Mouse (Mus musculus): ENCODE measurements around the gene Olfr1271. TPM values are rescaled to one million over a fixed set of nuclear protein-coding genes. Genes with fewer than 3 reads are reported as not detected.
"Not testable (repeated sequence)": the region's sequence is repeated elsewhere in the genome, so short reads cannot be mapped to it uniquely, and the experiment has no call there.

Gene Olfr1271
- 0.04 TPM in 1 of 2 replicates, not detected in the other for polyA plus RNA-seq (2015; fragmentation: Nextera tagmentation; extraction: Ambion mirVana)

DNA sequence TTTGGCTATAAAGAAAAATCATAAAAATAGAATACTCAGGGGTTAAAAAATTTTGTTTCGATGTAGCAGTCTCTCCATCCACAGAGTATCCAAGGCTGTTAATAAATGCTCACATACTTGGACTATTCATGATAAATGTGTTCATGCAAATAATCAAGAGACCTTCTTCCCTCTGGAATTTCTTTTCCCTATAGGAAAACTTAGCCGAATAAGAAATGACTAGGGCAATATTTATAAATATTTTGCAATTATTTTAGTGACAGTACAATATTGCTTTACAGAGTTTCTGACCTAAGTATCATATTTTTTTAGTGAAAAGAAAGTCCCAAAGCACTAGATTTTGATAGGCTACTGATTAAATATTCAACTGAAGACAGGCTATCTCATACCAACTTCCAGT lies at the start of gene Olfr1271:
Gene Olfr1271 (minus strand): TSS at position 101 of the 400 bp plus-strand sequence.
- H3K9ac ChIP-seq (ENCODE audit: low read length), result no peak within 1 kb of the TSS
- no peaks in the 10 kb centered on the region for H3K9me3 ChIP-seq (ENCODE audit: control insufficient read depth, low read length)
- H3K27ac ChIP-seq (replicated peaks), result no peak within 1 kb of the TSS
- TF ChIP-seq CTCF (IDR thresholded peaks at IDR 0.05; ENCODE audit: low read depth) (no peak), EP300 (optimal IDR thresholded peaks at IDR 0.05) (no peak)
- H3K4me3 ChIP-seq (ENCODE audit: low read depth, low read length), result no peak within 1 kb of the TSS
- H3K36me3 ChIP-seq (ENCODE audit: control insufficient read depth, insufficient read depth, low read length), result no peaks in the 10 kb centered on the region
- DNase-seq (ENCODE audit: low spot score), result no peak
- no peaks in the 10 kb centered on the region for H3K4me1 ChIP-seq (replicated peaks; ENCODE audit: control insufficient read depth, insufficient read depth)
- no peaks in the 10 kb centered on the region for H3K27me3 ChIP-seq (ENCODE audit: control insufficient read depth, insufficient read depth, low read length)
- ATAC-seq (ENCODE audit: low FRiP score, low TSS enrichment), result no peak
- H3K4me2 ChIP-seq (replicated peaks; ENCODE audit: low read depth), result no peak within 1 kb of the TSS
- 81% methylated on average over 2 of the region's 2 CpGs for WGBS

GRCm38 (mm10) chr2:90292741-90293140 lies 21.9 kb upstream of the Olfr1271 start, which contains the start of gene Olfr1272:
TSS of gene Olfr1272 (minus strand) at chr2:90292841.
- TF ChIP-seq EP300 (optimal IDR thresholded peaks at IDR 0.05), result no peak
- TF ChIP-seq CTCF (IDR thresholded peaks at IDR 0.05; ENCODE audit: low read depth), result no peak
- Histone ChIP-seq H3K9ac (ENCODE audit: low read length) (no peak within 1 kb of the TSS), H3K9me3 (ENCODE audit: control insufficient read depth, low read length) (no peaks in the 10 kb centered on the region), H3K4me3 (ENCODE audit: low read depth, low read length) (no peak within 1 kb of the TSS), H3K27ac (replicated peaks) (no peak within 1 kb of the TSS), H3K4me2 (replicated peaks; ENCODE audit: low read depth) (no peak within 1 kb of the TSS), H3K4me1 (replicated peaks; ENCODE audit: control insufficient read depth, insufficient read depth) (no peaks in the 10 kb centered on the region), H3K27me3 (ENCODE audit: control insufficient read depth, insufficient read depth, low read length) (no peaks in the 10 kb centered on the region), H3K36me3 (ENCODE audit: control insufficient read depth, insufficient read depth, low read length) (no peaks in the 10 kb centered on the region)
- DNase-seq (ENCODE audit: low spot score) (no peak), ATAC-seq (ENCODE audit: low FRiP score, low TSS enrichment) (no peak)
- 93% methylated on average over 6 of the region's 6 CpGs for WGBS

DNA sequence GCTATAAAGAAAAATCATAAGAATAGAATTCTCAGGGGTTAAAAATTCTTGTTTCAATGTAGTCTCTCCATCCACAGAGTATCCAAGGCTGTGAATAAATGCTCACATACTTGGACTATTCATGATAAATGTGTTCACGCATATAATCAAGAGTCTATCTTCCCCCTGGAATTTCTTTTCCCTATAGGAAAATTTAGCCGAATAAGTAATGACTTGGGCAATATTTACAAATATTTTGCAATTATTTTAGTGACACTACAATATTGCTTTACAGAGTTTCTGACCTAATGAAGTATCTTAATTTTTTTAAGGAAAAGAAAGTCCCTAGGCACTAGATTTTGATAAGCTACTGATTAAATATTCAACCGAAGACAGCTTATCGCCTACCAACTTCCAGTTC lies 13.3 kb downstream of the Olfr1271 start, which contains the start of gene Olfr142:
Gene Olfr142 (minus strand): TSS at position 101 of the 400 bp plus-strand sequence.
- WGBS, result 90% methylated on average over 4 of the region's 4 CpGs
- Histone ChIP-seq H3K27me3 (ENCODE audit: control insufficient read depth, insufficient read depth, low read length) (no peaks in the 10 kb centered on the region), H3K4me2 (replicated peaks; ENCODE audit: low read depth) (no peak within 1 kb of the TSS), H3K9me3 (ENCODE audit: control insufficient read depth, low read length) (no peaks in the 10 kb centered on the region), H3K4me1 (replicated peaks; ENCODE audit: control insufficient read depth, insufficient read depth) (no peaks in the 10 kb centered on the region), H3K27ac (replicated peaks) (no peak within 1 kb of the TSS), H3K36me3 (ENCODE audit: control insufficient read depth, insufficient read depth, low read length) (no peaks in the 10 kb centered on the region), H3K9ac (ENCODE audit: low read length) (no peak within 1 kb of the TSS), H3K4me3 (ENCODE audit: low read depth, low read length) (no peak within 1 kb of the TSS)
- ATAC-seq (ENCODE audit: low FRiP score, low TSS enrichment) (no peak), DNase-seq (ENCODE audit: low spot score) (no peak)
- TF ChIP-seq CTCF (IDR thresholded peaks at IDR 0.05; ENCODE audit: low read depth), result no peak
- TF ChIP-seq EP300 (optimal IDR thresholded peaks at IDR 0.05), result no peak

- ATAC-seq (ENCODE audit: low FRiP score, low TSS enrichment); H3K27me3 ChIP-seq (ENCODE audit: control insufficient read depth, insufficient read depth, low read length); H3K27ac ChIP-seq (replicated peaks); H3K4me2 ChIP-seq (replicated peaks; ENCODE audit: low read depth); DNase-seq (ENCODE audit: low spot score); H3K36me3 ChIP-seq (ENCODE audit: control insufficient read depth, insufficient read depth, low read length); H3K9me3 ChIP-seq (ENCODE audit: control insufficient read depth, low read length); H3K4me3 ChIP-seq (ENCODE audit: low read depth, low read length); H3K4me1 ChIP-seq (replicated peaks; ENCODE audit: control insufficient read depth, insufficient read depth); H3K9ac ChIP-seq (ENCODE audit: low read length): not testable (repeated sequence)
- no CpG with 5 or more reads among the region's 6 CpGs for WGBS
Measured at GRCm38 (mm10) chr2:90224393-90224792, 46.4 kb downstream of the Olfr1271 start, which contains the start of gene Olfr1506. TSS of gene Olfr1506 (minus strand) at chr2:90224493.

Other genes with a start within 250 kb of the Olfr1271 start
- not detected in 2 replicates for gene Olfr1264, start 245.5 kb downstream of the Olfr1271 start, polyA plus RNA-seq (2015; fragmentation: Nextera tagmentation; extraction: Ambion mirVana)
- 0.04 TPM in 1 of 2 replicates, not detected in the other for gene Olfr1265, start 235.7 kb downstream of the Olfr1271 start, polyA plus RNA-seq (2015; fragmentation: Nextera tagmentation; extraction: Ambion mirVana)
- not detected in 2 replicates for gene Olfr140, start 207.4 kb downstream of the Olfr1271 start, polyA plus RNA-seq (2015; fragmentation: Nextera tagmentation; extraction: Ambion mirVana)
- not detected in 2 replicates for gene Olfr1269, start 149.6 kb downstream of the Olfr1271 start, polyA plus RNA-seq (2015; fragmentation: Nextera tagmentation; extraction: Ambion mirVana)
- not detected in 2 replicates for gene Olfr32, start 128.7 kb downstream of the Olfr1271 start, polyA plus RNA-seq (2015; fragmentation: Nextera tagmentation; extraction: Ambion mirVana)
- gene Olfr1270, start 117.9 kb downstream of the Olfr1271 start, polyA plus RNA-seq (2015; fragmentation: Nextera tagmentation; extraction: Ambion mirVana), result not detected in 2 replicates
- not detected in 2 replicates for gene Olfr1506, start 46.5 kb downstream of the Olfr1271 start, polyA plus RNA-seq (2015; fragmentation: Nextera tagmentation; extraction: Ambion mirVana)
- not detected in 2 replicates for gene Olfr142, start 13.4 kb downstream of the Olfr1271 start, polyA plus RNA-seq (2015; fragmentation: Nextera tagmentation; extraction: Ambion mirVana)
- not detected in 2 replicates for gene Olfr1272, start 21.8 kb upstream of the Olfr1271 start, polyA plus RNA-seq (2015; fragmentation: Nextera tagmentation; extraction: Ambion mirVana)
- not detected in 2 replicates for gene Gm13769, start 51.2 kb upstream of the Olfr1271 start, polyA plus RNA-seq (2015; fragmentation: Nextera tagmentation; extraction: Ambion mirVana)
- not detected in 2 replicates for gene Olfr1274-ps, start 127.7 kb upstream of the Olfr1271 start, polyA plus RNA-seq (2015; fragmentation: Nextera tagmentation; extraction: Ambion mirVana)

Measured in stomach, postnatal 0 days (tissue).